Mouse (Mus musculus) midbrain, postnatal 0 days (tissue): ENCODE results near the gene Phlpp2. TPM values are rescaled to one million over a fixed set of nuclear protein-coding genes. Genes with fewer than 3 reads are reported as not detected.

Experiments used
- ATAC-seq: fragments of 200-750 bp; cut with Nextera tagmentation; 2 replicates; pipeline ENCODE4 v1.8.0; 2017; ENCODE audit warnings: moderate number of reproducible peaks, mild to moderate bottlenecking, moderate TSS enrichment, moderate library complexity; ENCODE audit not compliant: low FRiP score
- DNase-seq: peaks from one replicate; pipeline ENCODE4 v3.0.0-alpha.2; 2015; ENCODE audit warnings: low spot score
- H3K27ac ChIP-seq: fragments of 300-500 bp; sonication (generic); 2 replicates; pipeline ENCODE4 v1.5.1; 2014; ENCODE audit warnings: low read depth, mild to moderate bottlenecking, low read length, mixed read lengths
- H3K27me3 ChIP-seq: fragments of 300-500 bp; sonication (generic); 2 replicates; pipeline ENCODE4 v1.6.1; 2014; ENCODE audit warnings: low read length, control low read depth, mixed read lengths; ENCODE audit not compliant: insufficient read depth
- H3K36me3 ChIP-seq: fragments of 300-500 bp; sonication (generic); 2 replicates; pipeline ENCODE4 v1.6.1; 2014; ENCODE audit warnings: low read length, control low read depth, mixed read lengths; ENCODE audit not compliant: insufficient read depth
- H3K4me1 ChIP-seq: fragments of 300-500 bp; sonication (generic); 2 replicates; pipeline ENCODE4 v1.6.1; 2014; ENCODE audit warnings: mild to moderate bottlenecking, control low read depth, antibody characterized with exemption, low read length, mixed read lengths; ENCODE audit not compliant: insufficient read depth
- H3K4me2 ChIP-seq: fragments of 300-500 bp; sonication (generic); 2 replicates; pipeline ENCODE4 v1.6.1; 2014; ENCODE audit warnings: low read depth, mild to moderate bottlenecking, low read length, mixed read lengths; ENCODE audit not compliant: poor library complexity, severe bottlenecking
- H3K4me3 ChIP-seq: fragments of 300-500 bp; sonication (generic); 2 replicates; pipeline ENCODE4 v1.5.1; 2014; ENCODE audit warnings: low read depth, mild to moderate bottlenecking, low read length, moderate library complexity
- H3K9ac ChIP-seq: fragments of 300-500 bp; sonication (generic); replicated peaks from 2 replicates; pipeline ENCODE4 v1.6.1; 2014; ENCODE audit warnings: mild to moderate bottlenecking, low read length, moderate library complexity, mixed read lengths; ENCODE audit not compliant: poor library complexity, severe bottlenecking
- H3K9me3 ChIP-seq: fragments of 300-500 bp; sonication (generic); 2 replicates; pipeline ENCODE4 v1.6.1; 2016; ENCODE audit warnings: low read length, control low read depth
- CTCF ChIP-seq: IDR thresholded peaks from 2 replicates; pipeline ENCODE4 v1.5.1; 2016; ENCODE audit warnings: antibody characterized with exemption, mild to moderate bottlenecking
- WGBS: fragments of 180-500 bp; shearing (Covaris S2); extraction: QIAGEN DNeasy Blood & Tissue Kit; methylation state at CpG from one replicate; pipeline ENCODE4 v1.1.7; 2014; 5-methylcytosine and 5-hydroxymethylcytosine counted together
- polyA plus RNA-seq: library from polyadenylated mRNA; unstranded; fragments of >200 nt; fragmentation: Nextera tagmentation; extraction: Ambion mirVana; gene quantifications from 2 replicates; pipeline ENCODE4 v1.2.1, GENCODE M21; 2015
- total RNA-seq: library from RNA; depleted of rRNA; stranded (reverse); fragments of >200 nt; gene quantifications from 2 replicates; pipeline ENCODE4 v1.2.3, GENCODE M21; 2014

Gene Phlpp2
- total and polyA plus RNA-seq, 2 experiments from 2014 or later = 4.7 to 11.6 TPM

DNA sequence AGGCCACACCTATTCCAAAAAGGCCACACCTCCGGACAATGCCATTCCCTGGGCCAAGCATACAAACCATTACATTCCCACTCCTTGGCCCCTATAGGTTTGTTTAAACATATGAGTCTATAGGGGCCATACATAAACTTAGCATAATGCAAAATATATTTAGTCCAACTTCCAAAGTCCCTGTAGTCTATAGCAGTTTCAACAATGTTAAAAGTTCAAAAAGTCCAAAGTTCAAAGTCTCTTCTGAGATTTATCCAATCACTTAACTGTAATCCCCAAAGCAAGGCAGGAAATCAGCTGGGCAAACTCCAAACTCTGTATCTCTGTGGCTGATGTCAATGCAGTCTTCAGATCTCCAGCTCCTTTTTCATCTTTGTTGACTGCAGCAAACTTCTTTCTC, 20.9 kb downstream of the Phlpp2 start:
- Histone ChIP-seq H3K4me2 (no peak overlapping the region), H3K27me3 (no peaks in the 10 kb centered on the region), H3K4me1 (no peaks in the 10 kb centered on the region), H3K4me3 (no peak overlapping the region), H3K27ac (no peak overlapping the region), H3K9me3 (no peaks in the 10 kb centered on the region), H3K9ac (no peak overlapping the region), H3K36me3 (no peaks in the 10 kb centered on the region)
- WGBS = 94% methylated on average over 1 of the region's 1 CpGs
- DNase-seq (no peak), ATAC-seq (no peak)
- no peak for TF ChIP-seq CTCF

DNA sequence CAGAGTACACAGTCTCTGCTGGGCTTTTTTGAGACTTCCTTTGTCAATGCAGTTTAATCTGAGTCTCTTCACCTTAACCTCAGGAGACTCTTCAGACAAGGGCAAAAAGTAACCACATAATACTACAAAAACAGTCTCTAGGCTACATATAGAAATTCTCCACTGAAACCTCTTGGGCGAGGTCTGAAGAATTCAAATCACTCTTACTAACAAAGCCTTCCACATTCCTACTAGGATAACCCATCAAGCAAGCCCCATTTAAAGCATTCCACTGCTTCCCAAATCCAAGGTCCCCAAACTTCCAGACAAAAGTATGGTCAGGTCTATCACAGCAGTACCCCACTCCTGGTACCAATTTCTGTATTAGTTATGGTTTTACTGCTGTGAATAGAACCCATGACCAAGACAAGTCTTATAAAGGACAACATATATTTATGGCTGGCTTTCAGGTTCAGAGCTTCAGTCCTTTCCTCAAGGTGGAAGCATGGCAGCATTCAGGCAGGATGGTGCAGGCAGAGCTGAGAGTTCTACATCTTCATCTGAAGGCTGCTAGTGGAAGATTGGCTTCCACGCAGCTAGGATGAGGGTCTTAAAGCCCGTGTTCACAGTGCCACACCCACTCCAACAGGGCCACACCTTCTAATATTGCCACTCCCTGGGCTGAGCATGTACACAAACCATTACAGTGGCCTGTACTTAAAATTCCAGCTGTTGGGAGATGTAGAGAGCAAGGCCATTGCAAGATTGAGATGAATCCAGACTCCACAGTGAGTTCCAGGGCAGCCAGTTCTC, 22.6 kb downstream of the Phlpp2 start:
- no peak overlapping the region for H3K4me2 ChIP-seq
- H3K9ac ChIP-seq = no peak overlapping the region
- no peaks in the 10 kb centered on the region for H3K4me1 ChIP-seq
- 93% methylated on average over 3 of the region's 3 CpGs for WGBS
- H3K4me3 ChIP-seq = no peak overlapping the region
- no peaks in the 10 kb centered on the region for H3K9me3 ChIP-seq
- ATAC-seq (no peak), DNase-seq (no peak)
- H3K36me3 ChIP-seq = no peaks in the 10 kb centered on the region
- H3K27me3 ChIP-seq = no peaks in the 10 kb centered on the region
- H3K27ac ChIP-seq = no peak overlapping the region
- TF ChIP-seq CTCF = no peak

DNA sequence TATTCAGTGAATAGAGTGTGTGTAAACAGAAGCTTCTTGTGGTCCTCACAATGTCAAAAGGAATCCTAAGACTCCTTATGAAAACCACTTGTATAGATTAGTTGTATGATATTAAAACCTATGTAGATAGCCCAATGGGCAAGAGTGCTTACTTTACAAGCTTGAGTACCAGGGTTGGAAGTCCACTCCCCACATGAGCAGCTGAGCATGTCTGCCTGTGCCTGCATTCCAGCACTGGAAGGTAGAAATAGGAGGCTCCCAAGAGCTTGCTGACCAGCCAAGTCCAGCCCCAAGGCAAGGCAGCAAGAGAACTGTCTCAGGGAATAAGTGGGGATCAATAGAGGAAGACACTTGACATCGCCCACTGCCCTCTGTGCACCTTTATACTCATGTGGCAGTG, 26.3 kb downstream of the Phlpp2 start:
- no peaks in the 10 kb centered on the region for H3K36me3 ChIP-seq
- ATAC-seq (no peak), DNase-seq (no peak)
- H3K9ac ChIP-seq = no peak overlapping the region
- no peak overlapping the region for H3K4me3 ChIP-seq
- H3K4me1 ChIP-seq = no peaks in the 10 kb centered on the region
- no peaks in the 10 kb centered on the region for H3K27me3 ChIP-seq
- 100% methylated on average over 1 of the region's 1 CpGs for WGBS
- TF ChIP-seq CTCF = no peak
- H3K27ac ChIP-seq = no peak overlapping the region
- H3K9me3 ChIP-seq = no peaks in the 10 kb centered on the region
- H3K4me2 ChIP-seq = no peak overlapping the region

DNA sequence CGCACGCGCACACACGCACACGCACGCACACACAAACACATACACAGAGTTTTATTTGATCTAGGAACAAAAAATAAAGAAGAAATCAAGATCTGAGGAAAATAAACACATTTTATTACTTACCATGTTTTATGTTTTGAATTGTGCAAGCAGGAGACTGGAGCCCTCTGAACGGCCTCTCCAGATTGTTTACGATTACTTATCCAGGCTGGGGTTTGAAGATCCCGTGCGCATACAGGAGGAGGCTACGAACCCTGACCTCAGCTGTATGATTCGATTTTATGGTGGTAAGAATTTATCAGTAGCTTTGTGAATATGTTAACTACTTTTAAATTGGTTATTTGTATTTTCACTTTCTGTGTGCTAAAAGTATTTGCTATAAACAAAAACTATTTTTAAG, 27.0 kb downstream of the Phlpp2 start:
- H3K9ac ChIP-seq = no peak overlapping the region
- DNase-seq = no peak
- WGBS = 92% methylated on average over 12 of the region's 12 CpGs

DNA sequence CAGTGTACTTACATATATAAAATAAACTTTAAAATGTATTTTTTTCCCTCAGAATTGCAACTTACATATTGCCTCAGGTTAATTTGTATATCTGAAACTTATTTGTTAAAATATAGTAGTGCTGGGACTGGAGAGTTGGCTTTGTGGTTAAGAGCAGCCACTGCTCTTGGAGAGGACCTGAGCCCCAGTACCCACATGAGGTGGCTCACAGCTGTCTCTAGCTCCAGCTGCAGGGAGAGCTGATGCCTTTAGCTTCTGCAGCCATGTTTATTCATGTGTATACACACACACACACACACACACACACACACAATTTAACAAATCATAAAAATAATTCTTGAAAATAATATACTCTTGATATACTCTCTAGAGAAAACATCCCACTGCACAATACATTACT, 34.0 kb downstream of the Phlpp2 start:
- no peaks in the 10 kb centered on the region for H3K4me1 ChIP-seq
- TF ChIP-seq CTCF = no peak
- H3K36me3 ChIP-seq = peaks cover 13% of the 10 kb centered on the region; the same call in 1 of the 2 replicates
- H3K9me3 ChIP-seq = no peaks in the 10 kb centered on the region
- DNase-seq (no peak), ATAC-seq (no peak)
- H3K27ac ChIP-seq = no peak overlapping the region
- H3K4me2 ChIP-seq = no peak overlapping the region
- H3K27me3 ChIP-seq = no peaks in the 10 kb centered on the region
- H3K4me3 ChIP-seq = no peak overlapping the region
- no peak overlapping the region for H3K9ac ChIP-seq

More for the DNA sequence above, 27.0 kb downstream of the Phlpp2 start:
- no peak overlapping the region for H3K4me3 ChIP-seq
- TF ChIP-seq CTCF = no peak
- H3K4me2 ChIP-seq = no peak overlapping the region
- H3K4me1 ChIP-seq = no peaks in the 10 kb centered on the region
- no peaks in the 10 kb centered on the region for H3K36me3 ChIP-seq
- no peaks in the 10 kb centered on the region for H3K9me3 ChIP-seq
- H3K27me3 ChIP-seq = no peaks in the 10 kb centered on the region
- no peak overlapping the region for H3K27ac ChIP-seq
- ATAC-seq = no peak

DNA sequence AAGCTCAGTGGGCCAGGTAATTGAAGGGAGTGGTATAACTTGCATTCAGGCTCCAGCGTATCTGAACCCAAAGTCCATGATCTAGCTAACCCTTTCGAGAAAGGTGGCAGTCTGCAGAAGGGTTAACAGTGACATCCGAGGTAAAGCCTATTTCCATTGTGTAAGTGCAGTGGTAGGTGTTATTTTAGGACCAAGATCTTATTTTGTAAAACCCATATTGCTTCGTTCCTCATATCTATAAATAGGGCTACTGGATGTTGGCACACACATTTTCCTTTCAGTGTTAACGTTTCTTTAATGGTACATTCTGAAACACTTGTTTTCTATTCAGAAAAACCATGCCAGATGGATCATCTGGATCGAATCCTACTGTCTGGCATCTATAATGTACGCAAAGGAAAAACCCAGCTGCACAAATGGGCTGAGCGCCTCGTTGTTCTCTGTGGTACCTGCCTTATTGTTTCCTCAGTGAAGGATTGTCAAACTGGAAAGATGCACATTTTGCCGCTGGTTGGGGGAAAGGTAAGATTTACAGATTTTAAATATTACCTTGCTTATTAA, 35.6 kb downstream of the Phlpp2 start:
- H3K36me3 ChIP-seq = peaks cover 24% of the 10 kb centered on the region; the same call in 1 of the 2 replicates
- no peaks in the 10 kb centered on the region for H3K27me3 ChIP-seq
- WGBS = 89% methylated on average over 10 of the region's 10 CpGs
- H3K9ac ChIP-seq = no peak overlapping the region
- DNase-seq (no peak), ATAC-seq (no peak)
- no peak overlapping the region for H3K27ac ChIP-seq
- H3K4me2 ChIP-seq = no peak overlapping the region
- no peaks in the 10 kb centered on the region for H3K4me1 ChIP-seq
- no peaks in the 10 kb centered on the region for H3K9me3 ChIP-seq
- no peak overlapping the region for H3K4me3 ChIP-seq
- no peak for TF ChIP-seq CTCF
